9 mouse cellular contexts compared by ENCODE assay signal in genomic region chr1:75374950-75375936, GRCm38 (mm10). TPM values are rescaled to one million over a fixed set of nuclear protein-coding genes. Genes with fewer than 3 reads are reported as not detected.
DNase-seq lines count a peak whose midpoint lies in the region; ATAC-seq lines count a peak whose summit lies in the region.
"Had no signal": no experiment of that assay in that cellular context is flagged by ENCODE, and none has a peak within 500 bp of the region (broad histone marks: within the 10 kb centered on the region; RNA-seq: fewer than 3 reads in every experiment).

Speg (plus strand) TSS chr1:75375297.

- WGBS in limb, embryonic 13.5 days, result 5% methylated on average over 57 of the region's 57 CpGs

- H3K9ac ChIP-seq in limb, embryonic 13.5 days, result peak within 1 kb of the TSS; percentile 67

- H3K9me3 ChIP-seq in limb, embryonic 13.5 days, result no peaks in the 10 kb centered on the region

- H3K4me3 ChIP-seq in limb, embryonic 13.5 days, result peak within 1 kb of the TSS; percentile 40
- H3K4me3 ChIP-seq: erythroblast, embryonic 14.5 days had no signal

- H3K27ac ChIP-seq in limb, embryonic 13.5 days, result no peak within 1 kb of the TSS

- peaks cover 22% of the 10 kb centered on the region for H3K4me1 ChIP-seq in limb, embryonic 13.5 days

- intact Hi-C loops in heart, postnatal 25 days (cut with DNase I), result loop anchor here (5.0 kb wide), 1 partner anchor 32 kb away; no protein-coding TSS in a partner anchor

- peak; percentile 50 for ATAC-seq in limb, embryonic 13.5 days (ENCODE audit: low FRiP score, low read depth)
- ATAC-seq in frontal cortex, adult (ENCODE audit: low TSS enrichment), result no peak

- peak within 1 kb of the TSS; percentile 78 for H3K4me2 ChIP-seq in limb, embryonic 13.5 days (replicated peaks)

- H3K27me3 ChIP-seq in limb, embryonic 13.5 days, result peaks cover 29% of the 10 kb centered on the region; the same call in 1 of the 2 replicates

- no peaks in the 10 kb centered on the region for H3K36me3 ChIP-seq in limb, embryonic 13.5 days

- DNase-seq in adrenal gland, adult 2 months, result no peak
- no peak for DNase-seq in adrenal gland, postnatal 36 days
- no peak for DNase-seq in urinary bladder, adult 2 months (ENCODE audit: low spot score)
- no peak for DNase-seq in urinary bladder, postnatal 25 days (ENCODE audit: low spot score)
- DNase-seq in heart, postnatal 25 days (ENCODE audit: low spot score), result no peak
- no peak for DNase-seq in ovary, postnatal 14 days (ENCODE audit: low spot score)

RNA-seq across cellular contexts. Expression of gene Speg, which starts in this region (rescaled TPM):
- total RNA-seq in adrenal gland, adult 2 months (2021), result 10 to 100 TPM in 1 of 2 experiments, 1 to 10 TPM in 1; 9.9 to 15.2 TPM
- polyA plus RNA-seq in adrenal gland, adult 2 months (2012; rRNA removed), result 56.5 and 93.7 TPM in 2 replicates
- total RNA-seq in adrenal gland, postnatal 36 days (2021), result 10 to 100 TPM in 1 of 2 experiments, 1 to 10 TPM in 1; 9.8 to 10.8 TPM
- polyA plus RNA-seq in urinary bladder, adult 2 months (2012; rRNA removed), result 91.1 and 102 TPM in 2 replicates
- 100 to 1,000 TPM; 141 to 144 TPM for total RNA-seq in heart, postnatal 25 days (2021)
- polyA plus RNA-seq in limb, embryonic 13.5 days (2015; fragmentation: Nextera tagmentation; extraction: Ambion mirVana), result 20.7 and 21.3 TPM in 2 replicates

Comparison
In these comparisons a context has a peak if more than half of its experiments do, and no peak if none do; other contexts are left out.
1. RNA of gene Speg (total RNA-seq): 141 to 144 TPM in heart, postnatal 25 days; 9.9 to 15.2 TPM in adrenal gland, adult 2 months and 9.8 to 10.8 TPM in adrenal gland, postnatal 36 days; every median in the first group is over 4 times any median in the second.